20 mouse cellular contexts compared by ENCODE assay signal in the genomic region with DNA sequence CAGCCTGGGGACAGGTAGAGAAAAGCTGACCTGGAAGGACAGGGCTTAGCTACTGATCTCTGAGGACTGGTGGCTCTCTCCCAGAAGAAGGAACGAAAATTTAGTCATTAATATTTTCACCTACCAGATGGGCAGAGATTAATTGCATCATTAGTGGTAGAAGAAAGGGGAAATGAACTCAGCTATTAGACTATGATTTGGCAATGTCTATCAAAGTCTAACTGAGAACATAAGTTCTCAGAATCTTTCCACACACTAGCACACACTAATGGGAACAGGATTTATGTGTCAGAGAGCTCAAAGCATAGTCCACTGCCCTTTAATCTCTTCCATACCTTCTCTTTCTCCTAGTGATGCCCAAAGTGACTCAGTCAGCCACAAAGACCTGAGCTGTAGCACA. TPM values are rescaled to one million over a fixed set of nuclear protein-coding genes. Genes with fewer than 3 reads are reported as not detected.
DNase-seq lines count a peak whose midpoint lies in the region; ATAC-seq and TF ChIP-seq lines count a peak whose summit lies in the region.
"Had no signal": no experiment of that assay in that cellular context is flagged by ENCODE, and none has a peak within 500 bp of the region (broad histone marks: within the 10 kb centered on the region; RNA-seq: fewer than 3 reads in every experiment).

No protein-coding gene starts in this region.

- DNase-seq in spleen, adult 2 months (ENCODE audit: low read depth in 1 of 2, low spot score in 2 of 2), result no peak
- DNase-seq in spleen, postnatal 14 days (ENCODE audit: low spot score in 2 of 2), result no peak
- DNase-seq in frontal cortex, postnatal 25 days (ENCODE audit: low spot score in 2 of 2), result no peak
- DNase-seq in thymus, postnatal 25 days, result no peak
- DNase-seq: adrenal gland, postnatal 10 days; B cell, adult 2 months; cerebellum, adult 11-12 months; cerebellum, adult 8-10 months; cerebellum, postnatal 10 days; cerebellum, postnatal 36 days; forebrain, postnatal 0 days had no signal

- H3K27ac ChIP-seq in spleen, adult 2 months (ENCODE audit: insufficient read depth, low read length), result peak overlapping the region; percentile 55; the same call in 1 of the 2 replicates
- H3K27ac ChIP-seq in macrophage, result peak overlapping the region; percentile 19; the same call in 1 of the 2 replicates
- H3K27ac ChIP-seq: hindbrain, embryonic 10.5 days; hindbrain, embryonic 13.5 days; intestine, embryonic 15.5 days had no signal

- H3K4me1 ChIP-seq in spleen, adult 2 months (ENCODE audit: control insufficient read depth, insufficient read depth, insufficient read length), result peaks cover 6% of the 10 kb centered on the region; the same call in 1 of the 2 replicates
- H3K4me1 ChIP-seq: intestine, embryonic 15.5 days had no signal

- no peaks in the 10 kb centered on the region for H3K36me3 ChIP-seq in spleen, adult 2 months (ENCODE audit: control insufficient read depth, insufficient read depth, low read length)
- no peaks in the 10 kb centered on the region for H3K36me3 ChIP-seq in macrophage (ENCODE audit: inconsistent target)
- H3K36me3 ChIP-seq: G1E; hindbrain, embryonic 10.5 days; hindbrain, embryonic 13.5 days; intestine, embryonic 15.5 days had no signal

- no peak for TF ChIP-seq CTCF in spleen, adult 2 months (IDR thresholded peaks at IDR 0.05; ENCODE audit: extremely low read depth, insufficient read depth, insufficient read length, insufficient replicate concordance)

- ATAC-seq in monocyte, adult 5-6 weeks (replicated peaks; ENCODE audit: insufficient number of reproducible peaks, low FRiP score, low TSS enrichment, poor library complexity, severe bottlenecking), result peak; percentile 62
- ATAC-seq: forebrain, embryonic 14.5 days; forebrain, postnatal 0 days; hindbrain, embryonic 16.5 days; intestine, embryonic 15.5 days; Patski had no signal

- H3K79me2 ChIP-seq in macrophage (ENCODE audit: inconsistent target), result no peaks in the 10 kb centered on the region

- WGBS in spleen, adult 2 months, result 46% methylated on average over 1 of the region's 1 CpGs
- WGBS in macrophage (ENCODE audit: missing documents), result 8% methylated on average over 1 of the region's 1 CpGs

- no peak overlapping the region for H3K4me3 ChIP-seq in spleen, adult 2 months (ENCODE audit: extremely low read depth, insufficient read depth, insufficient read length)
- H3K4me3 ChIP-seq in macrophage (ENCODE audit: inconsistent target), result no peak overlapping the region
- H3K4me3 ChIP-seq: hindbrain, embryonic 10.5 days; hindbrain, embryonic 13.5 days; intestine, embryonic 15.5 days had no signal

- no peaks in the 10 kb centered on the region for H3K27me3 ChIP-seq in spleen, adult 2 months (ENCODE audit: control insufficient read depth, insufficient read depth, low read length)
- H3K27me3 ChIP-seq: intestine, embryonic 15.5 days; Patski had no signal

- TF ChIP-seq POLR2A in spleen, adult 2 months (IDR thresholded peaks at IDR 0.05; ENCODE audit: low read depth, low read length), result no peak

RNA-seq across cellular contexts. Expression of gene Slc23a2, which starts 6.0 kb away (rescaled TPM):
- polyA plus RNA-seq in spleen, adult 2 months (2012; rRNA removed), result 18.7 and 20.6 TPM in 2 replicates
- 100 to 1,000 TPM; 118 to 357 (median 244) TPM for total RNA-seq in macrophage (2018; cell fraction: chromatin; rRNA removed)
- total RNA-seq in macrophage (2018; cell fraction: cytosol; rRNA removed), result 100 to 1,000 TPM in 7 of 26 experiments, 10 to 100 TPM in 19; 71.9 to 117 (median 91.5) TPM
- 100 to 1,000 TPM; 142 to 294 (median 219) TPM for total RNA-seq in macrophage (2018; cell fraction: nucleus; rRNA removed)
- 42.4 to 55.7 TPM (median 53.2 TPM) in 3 replicates for polyA plus RNA-seq in macrophage (2018)
- 15.0 to 28.8 TPM (median 17.0 TPM) in 3 replicates for total RNA-seq in monocyte, adult 5-6 weeks (2017)
